Mouse (Mus musculus) limb, embryonic 12.5 days (tissue): ENCODE results near the gene Wdr90. TPM values are rescaled to one million over a fixed set of nuclear protein-coding genes. Genes with fewer than 3 reads are reported as not detected.

Experiments
- ATAC-seq: fragments of 200-750 bp; cut with Nextera tagmentation; 2 replicates; pipeline ENCODE4 v1.8.0; 2017; ENCODE audit warnings: low read depth, moderate TSS enrichment; ENCODE audit not compliant: insufficient number of reproducible peaks, insufficient read depth, low FRiP score, low TSS enrichment
- H3K27ac ChIP-seq: fragments of 300-500 bp; sonication (generic); 2 replicates; pipeline ENCODE4 v1.5.1; 2016; ENCODE audit warnings: mild to moderate bottlenecking, moderate library complexity
- H3K27me3 ChIP-seq: fragments of 300-500 bp; sonication (generic); 2 replicates; pipeline ENCODE4 v1.6.1; 2016; ENCODE audit warnings: mild to moderate bottlenecking, moderate library complexity
- H3K36me3 ChIP-seq: fragments of 300-500 bp; sonication (generic); 2 replicates; pipeline ENCODE4 v1.6.1; 2016; ENCODE audit warnings: mild to moderate bottlenecking, moderate library complexity
- H3K4me1 ChIP-seq: fragments of 300-500 bp; sonication (generic); replicated peaks from 2 replicates; pipeline ENCODE4 v1.6.1; 2016
- H3K4me2 ChIP-seq: fragments of 300-500 bp; sonication (generic); 2 replicates; pipeline ENCODE4 v1.6.1; 2016; ENCODE audit warnings: mild to moderate bottlenecking, moderate library complexity
- H3K4me3 ChIP-seq: fragments of 300-500 bp; sonication (generic); replicated peaks from 2 replicates; pipeline ENCODE4 v1.5.1; 2016; ENCODE audit warnings: mild to moderate bottlenecking
- H3K9ac ChIP-seq: fragments of 300-500 bp; sonication (generic); replicated peaks from 2 replicates; pipeline ENCODE4 v1.6.1; 2016; ENCODE audit warnings: mild to moderate bottlenecking, moderate library complexity
- H3K9me3 ChIP-seq: fragments of 300-500 bp; sonication (generic); 2 replicates; pipeline ENCODE4 v1.6.1; 2016; ENCODE audit warnings: mild to moderate bottlenecking, moderate library complexity
- WGBS: fragments of 180-500 bp; shearing (Covaris S2); methylation state at CpG from one replicate; pipeline ENCODE4 v1.1.7; 2016; 5-methylcytosine and 5-hydroxymethylcytosine counted together
- polyA plus RNA-seq: library from polyadenylated mRNA; unstranded; fragments of >200 nt; fragmentation: Nextera tagmentation; extraction: Ambion mirVana; gene quantifications from 2 replicates; pipeline ENCODE4 v1.2.1, GENCODE M21; 2016

Wdr90 gene
- polyA plus RNA-seq, 1 experiment from 2014 or later, result 45.5 TPM

- H3K9me3 ChIP-seq, result no peaks in the 10 kb centered on the region
- H3K36me3 ChIP-seq, result peaks cover 76% of the 10 kb centered on the region
- WGBS, result 91% methylated on average over 4 of the region's 4 CpGs
- H3K4me1 ChIP-seq, result peaks cover 17% of the 10 kb centered on the region
- peak overlapping the region; percentile 87 for H3K9ac ChIP-seq
- H3K27me3 ChIP-seq, result no peaks in the 10 kb centered on the region
- no peak for ATAC-seq
- H3K4me2 ChIP-seq, result peak overlapping the region; percentile 90
- H3K4me3 ChIP-seq, result peak overlapping the region; percentile 88
- H3K27ac ChIP-seq, result no peak overlapping the region
Observed at GRCm38 (mm10) chr17:25843122-25843521, 18.2 kb downstream of the Wdr90 start.

GRCm38 (mm10) chr17:25842509-25842908 lies 18.8 kb downstream of the Wdr90 start:
- Histone ChIP-seq H3K36me3 (peaks cover 76% of the 10 kb centered on the region), H3K9ac (no peak overlapping the region), H3K27me3 (no peaks in the 10 kb centered on the region), H3K4me3 (no peak overlapping the region), H3K4me2 (no peak overlapping the region), H3K9me3 (no peaks in the 10 kb centered on the region), H3K4me1 (peaks cover 23% of the 10 kb centered on the region), H3K27ac (no peak overlapping the region)
- 84% methylated on average over 3 of the region's 3 CpGs for WGBS
- no peak for ATAC-seq

- no peak within 1 kb of the TSS for H3K27ac ChIP-seq
- WGBS, result 92% methylated on average over 22 of the region's 22 CpGs
- H3K27me3 ChIP-seq, result no peaks in the 10 kb centered on the region
- no peaks in the 10 kb centered on the region for H3K9me3 ChIP-seq
- peaks cover 35% of the 10 kb centered on the region for H3K4me1 ChIP-seq
- H3K36me3 ChIP-seq, result peaks cover 65% of the 10 kb centered on the region
- no peak within 1 kb of the TSS for H3K4me3 ChIP-seq
- no peak for ATAC-seq
- no peak within 1 kb of the TSS for H3K4me2 ChIP-seq
- H3K9ac ChIP-seq, result no peak within 1 kb of the TSS
Observed at GRCm38 (mm10) chr17:25841117-25841880, 20.0 kb downstream of the Wdr90 start, which contains the start of gene Gm20683. TSS of gene Gm20683 (minus strand) at chr17:25841763.

GRCm38 (mm10) chr17:25840519-25840918 lies 20.8 kb downstream of the Wdr90 start:
- Histone ChIP-seq H3K4me2 (no peak overlapping the region), H3K4me1 (peaks cover 37% of the 10 kb centered on the region), H3K27ac (no peak overlapping the region), H3K27me3 (no peaks in the 10 kb centered on the region), H3K4me3 (no peak overlapping the region), H3K9me3 (no peaks in the 10 kb centered on the region), H3K36me3 (peaks cover 62% of the 10 kb centered on the region), H3K9ac (no peak overlapping the region)
- WGBS, result 93% methylated on average over 6 of the region's 6 CpGs
- ATAC-seq, result no peak

- H3K27me3 ChIP-seq, result no peaks in the 10 kb centered on the region
- H3K4me2 ChIP-seq, result no peak overlapping the region
- 85% methylated on average over 14 of the region's 14 CpGs for WGBS
- H3K36me3 ChIP-seq, result peaks cover 64% of the 10 kb centered on the region
- no peak overlapping the region for H3K27ac ChIP-seq
- peaks cover 39% of the 10 kb centered on the region for H3K4me1 ChIP-seq
- no peak overlapping the region for H3K9ac ChIP-seq
- ATAC-seq, result no peak
- no peak overlapping the region for H3K4me3 ChIP-seq
- no peaks in the 10 kb centered on the region for H3K9me3 ChIP-seq
Observed at GRCm38 (mm10) chr17:25839455-25840235, 21.7 kb downstream of the Wdr90 start.

GRCm38 (mm10) chr17:25838904-25839303 lies 22.4 kb downstream of the Wdr90 start:
- ATAC-seq, result no peak
- WGBS, result 90% methylated on average over 4 of the region's 4 CpGs
- Histone ChIP-seq H3K4me3 (no peak overlapping the region), H3K9ac (no peak overlapping the region), H3K4me1 (peaks cover 45% of the 10 kb centered on the region), H3K9me3 (no peaks in the 10 kb centered on the region), H3K27me3 (no peaks in the 10 kb centered on the region), H3K36me3 (peaks cover 66% of the 10 kb centered on the region), H3K27ac (no peak overlapping the region), H3K4me2 (no peak overlapping the region)

- no peak overlapping the region; the same call in 1 of the 2 replicates for H3K4me3 ChIP-seq
- no peaks in the 10 kb centered on the region for H3K9me3 ChIP-seq
- H3K27ac ChIP-seq, result no peak overlapping the region
- no peak for ATAC-seq
- peak overlapping the region; percentile 57; the same call in 1 of the 2 replicates for H3K9ac ChIP-seq
- WGBS, result 61% methylated on average over 3 of the region's 3 CpGs
- H3K4me2 ChIP-seq, result peak overlapping the region; percentile 82
- H3K27me3 ChIP-seq, result no peaks in the 10 kb centered on the region
- peaks cover 40% of the 10 kb centered on the region for H3K4me1 ChIP-seq
- H3K36me3 ChIP-seq, result peaks cover 65% of the 10 kb centered on the region
Observed at GRCm38 (mm10) chr17:25837533-25837932, 23.8 kb downstream of the Wdr90 start.

GRCm38 (mm10) chr17:25837076-25837410 lies 24.3 kb downstream of the Wdr90 start, which contains the start of gene Rhbdl1:
TSS of gene Rhbdl1 (minus strand) at chr17:25837295.
- peaks cover 60% of the 10 kb centered on the region for H3K36me3 ChIP-seq
- no peak within 1 kb of the TSS for H3K27ac ChIP-seq
- no peaks in the 10 kb centered on the region for H3K9me3 ChIP-seq

GRCm38 (mm10) chr17:25836397-25837075 lies 24.8 kb downstream of the Wdr90 start:
- no peaks in the 10 kb centered on the region for H3K27me3 ChIP-seq

More at GRCm38 (mm10) chr17:25837076-25837410, 24.3 kb downstream of the Wdr90 start, which contains the start of gene Rhbdl1:
- peak within 1 kb of the TSS; percentile 57 for H3K9ac ChIP-seq
- peaks cover 41% of the 10 kb centered on the region for H3K4me1 ChIP-seq
- peak within 1 kb of the TSS; percentile 82 for H3K4me2 ChIP-seq
- H3K27me3 ChIP-seq, result no peaks in the 10 kb centered on the region
- WGBS, result 3% methylated on average over 29 of the region's 29 CpGs
- peak within 1 kb of the TSS; percentile 37 for H3K4me3 ChIP-seq
- no peak for ATAC-seq

GRCm38 (mm10) chr17:25835816-25836215 lies 25.5 kb downstream of the Wdr90 start:
- Histone ChIP-seq H3K4me1 (peaks cover 53% of the 10 kb centered on the region), H3K27ac (no peak overlapping the region), H3K4me3 (peak overlapping the region; percentile 37; the same call in 1 of the 2 replicates), H3K36me3 (peaks cover 60% of the 10 kb centered on the region), H3K9ac (no peak overlapping the region), H3K27me3 (no peaks in the 10 kb centered on the region), H3K4me2 (peak overlapping the region; percentile 98; the same call in 1 of the 2 replicates), H3K9me3 (no peaks in the 10 kb centered on the region)
- WGBS, result 90% methylated on average over 16 of the region's 16 CpGs
- ATAC-seq, result no peak

More at GRCm38 (mm10) chr17:25836397-25837075, 24.8 kb downstream of the Wdr90 start:
- Histone ChIP-seq H3K9me3 (no peaks in the 10 kb centered on the region), H3K4me2 (peak overlapping the region; percentile 82), H3K27ac (no peak overlapping the region), H3K9ac (peak overlapping the region; percentile 57), H3K36me3 (peaks cover 60% of the 10 kb centered on the region), H3K4me3 (peak overlapping the region; percentile 37), H3K4me1 (peaks cover 46% of the 10 kb centered on the region)
- no peak for ATAC-seq
- WGBS, result 22% methylated on average over 23 of the region's 23 CpGs

- 95% methylated on average over 7 of the region's 7 CpGs for WGBS
- H3K36me3 ChIP-seq, result peaks cover 60% of the 10 kb centered on the region
- 0 out of 2 replicates have a peak overlapping the region, but pooled peaks have one; percentile 37 for H3K4me3 ChIP-seq
- H3K4me1 ChIP-seq, result peaks cover 57% of the 10 kb centered on the region
- no peak for ATAC-seq
- H3K27ac ChIP-seq, result no peak overlapping the region
- H3K27me3 ChIP-seq, result no peaks in the 10 kb centered on the region
- H3K9me3 ChIP-seq, result no peaks in the 10 kb centered on the region
- H3K9ac ChIP-seq, result no peak overlapping the region
- peak overlapping the region; percentile 98; the same call in 1 of the 2 replicates for H3K4me2 ChIP-seq
Observed at GRCm38 (mm10) chr17:25835301-25835700, 26.0 kb downstream of the Wdr90 start.
